Mouse (Mus musculus) midbrain, embryonic 13.5 days (tissue): ENCODE measurements at regions not wholly inside any gene's neighbourhood (a gene's known extent, or its start where the extent isn't known, plus 50 kb on each side); places are given as distances from the start of the nearest gene placed in this dataset.

Experiments used
- ATAC-seq: fragments of 200-750 bp; cut with Nextera tagmentation; 2 replicates; pipeline ENCODE4 v1.8.0; 2017; ENCODE audit warnings: mild to moderate bottlenecking, moderate TSS enrichment, moderate library complexity
- H3K27ac ChIP-seq: fragments of 300-500 bp; sonication (generic); 2 replicates; pipeline ENCODE4 v1.5.1; 2015; ENCODE audit warnings: inconsistent platforms, mild to moderate bottlenecking, moderate library complexity
- H3K27me3 ChIP-seq: fragments of 300-500 bp; sonication (generic); 2 replicates; pipeline ENCODE4 v1.6.1; 2015; ENCODE audit warnings: mild to moderate bottlenecking, inconsistent platforms
- H3K36me3 ChIP-seq: fragments of 300-500 bp; sonication (generic); 2 replicates; pipeline ENCODE4 v1.6.1; 2015; ENCODE audit warnings: mild to moderate bottlenecking, inconsistent platforms
- H3K4me1 ChIP-seq: fragments of 300-500 bp; sonication (generic); replicated peaks from 2 replicates; pipeline ENCODE4 v1.6.1; 2015; ENCODE audit warnings: inconsistent platforms
- H3K4me2 ChIP-seq: fragments of 300-500 bp; sonication (generic); replicated peaks from 2 replicates; pipeline ENCODE4 v1.6.1; 2015; ENCODE audit warnings: moderate library complexity, mild to moderate bottlenecking, inconsistent platforms
- H3K4me3 ChIP-seq: fragments of 300-500 bp; sonication (generic); replicated peaks from 2 replicates; pipeline ENCODE4 v1.5.1; 2015; ENCODE audit warnings: mild to moderate bottlenecking, inconsistent platforms
- H3K9ac ChIP-seq: fragments of 300-500 bp; sonication (generic); replicated peaks from 2 replicates; pipeline ENCODE4 v1.6.1; 2015; ENCODE audit warnings: mild to moderate bottlenecking, inconsistent platforms
- H3K9me3 ChIP-seq: fragments of 300-500 bp; sonication (generic); 2 replicates; pipeline ENCODE4 v1.6.1; 2016; ENCODE audit warnings: mild to moderate bottlenecking, inconsistent platforms
- WGBS: fragments of 180-500 bp; shearing (Covaris S2); methylation state at CpG from one replicate; pipeline ENCODE4 v1.1.7; 2015; 5-methylcytosine and 5-hydroxymethylcytosine counted together

- Histone ChIP-seq H3K9me3 (no peaks in the 10 kb centered on the region), H3K9ac (no peak overlapping the region), H3K27me3 (no peaks in the 10 kb centered on the region), H3K36me3 (no peaks in the 10 kb centered on the region), H3K4me1 (peaks cover 4% of the 10 kb centered on the region), H3K4me2 (no peak overlapping the region), H3K27ac (no peak overlapping the region), H3K4me3 (no peak overlapping the region)
- WGBS, result 92% methylated on average over 1 of the region's 1 CpGs
- no peak for ATAC-seq
Observed at GRCm38 (mm10) chr7:83032025-83032424, 164.9 kb downstream of the Mex3b start.

GRCm38 (mm10) chr7:83032924-83033323, 165.8 kb downstream of the Mex3b start:
- ATAC-seq, result no peak
- Histone ChIP-seq H3K27me3 (no peaks in the 10 kb centered on the region), H3K4me3 (no peak overlapping the region), H3K4me1 (peaks cover 12% of the 10 kb centered on the region), H3K9ac (no peak overlapping the region), H3K36me3 (no peaks in the 10 kb centered on the region), H3K4me2 (no peak overlapping the region), H3K27ac (no peak overlapping the region), H3K9me3 (no peaks in the 10 kb centered on the region)
- 80% methylated on average over 2 of the region's 2 CpGs for whole genome bisulfite sequencing

GRCm38 (mm10) chr7:83035190-83035589, 168.1 kb downstream of the Mex3b start:
- peaks cover 12% of the 10 kb centered on the region for H3K4me1 ChIP-seq
- 90% methylated on average over 3 of the region's 3 CpGs for WGBS
- no peak overlapping the region for H3K9ac ChIP-seq
- H3K27me3 ChIP-seq, result peaks cover 10% of the 10 kb centered on the region; the same call in 1 of the 2 replicates
- no peak overlapping the region for H3K27ac ChIP-seq
- H3K4me3 ChIP-seq, result no peak overlapping the region
- H3K36me3 ChIP-seq, result no peaks in the 10 kb centered on the region
- ATAC-seq, result no peak
- no peaks in the 10 kb centered on the region for H3K9me3 ChIP-seq
- H3K4me2 ChIP-seq, result no peak overlapping the region

DNA sequence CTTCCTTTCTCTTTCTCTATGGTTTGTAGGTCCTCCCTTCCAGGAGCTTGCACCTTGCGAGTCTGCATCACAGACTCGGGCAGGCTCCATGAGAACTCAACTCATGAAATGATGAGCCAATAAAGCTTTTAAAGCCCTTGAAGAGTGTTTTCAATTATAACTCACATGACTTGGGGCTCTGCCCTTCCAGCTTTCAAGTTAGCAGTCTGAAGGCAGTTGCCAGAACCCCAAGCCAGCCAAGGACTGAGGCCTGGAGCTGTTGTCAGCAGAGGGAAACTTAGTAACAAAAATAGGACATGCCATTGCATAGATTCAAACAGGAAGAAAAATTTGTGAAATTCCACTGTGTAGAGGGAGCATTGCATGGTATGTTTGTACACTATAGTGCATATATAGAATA, 169.3 kb downstream of the Mex3b start:
- peaks cover 10% of the 10 kb centered on the region; the same call in 1 of the 2 replicates for H3K27me3 ChIP-seq
- H3K36me3 ChIP-seq, result no peaks in the 10 kb centered on the region
- H3K27ac ChIP-seq, result no peak overlapping the region
- H3K4me1 ChIP-seq, result peaks cover 12% of the 10 kb centered on the region
- no peak overlapping the region for H3K4me3 ChIP-seq
- H3K9ac ChIP-seq, result no peak overlapping the region
- H3K9me3 ChIP-seq, result no peaks in the 10 kb centered on the region
- no peak overlapping the region for H3K4me2 ChIP-seq
- WGBS, result 42% methylated on average over 2 of the region's 2 CpGs
- ATAC-seq, result no peak

GRCm38 (mm10) chr7:83037100-83037499, 170.0 kb downstream of the Mex3b start:
- peak; percentile 86 for ATAC-seq
- H3K36me3 ChIP-seq, result no peaks in the 10 kb centered on the region
- 0% methylated on average over 2 of the region's 2 CpGs for WGBS
- H3K9me3 ChIP-seq, result no peaks in the 10 kb centered on the region
- H3K4me3 ChIP-seq, result no peak overlapping the region
- H3K9ac ChIP-seq, result no peak overlapping the region
- H3K27me3 ChIP-seq, result peaks cover 10% of the 10 kb centered on the region; the same call in 1 of the 2 replicates
- no peak overlapping the region for H3K4me2 ChIP-seq
- peaks cover 12% of the 10 kb centered on the region for H3K4me1 ChIP-seq
- no peak overlapping the region for H3K27ac ChIP-seq

DNA sequence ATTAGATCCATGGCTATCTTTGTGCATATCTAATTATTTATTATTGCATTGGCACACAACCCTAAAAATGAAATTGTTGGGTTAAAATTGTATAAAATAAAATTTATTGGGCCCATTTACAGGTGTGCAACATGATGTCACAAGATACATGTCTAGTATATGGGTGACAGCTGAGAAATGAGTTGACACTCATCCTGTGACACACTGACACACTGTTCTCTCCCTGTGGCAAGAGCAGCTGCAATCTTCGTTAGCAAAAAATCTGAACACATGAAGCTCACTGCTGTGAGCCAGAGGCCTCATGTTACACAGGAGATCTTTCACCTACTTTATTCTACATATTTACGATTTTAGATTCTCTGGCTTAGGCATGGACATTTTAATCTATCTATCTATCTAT, 170.6 kb downstream of the Mex3b start:
- no peak for ATAC-seq
- H3K9me3 ChIP-seq, result no peaks in the 10 kb centered on the region
- H3K4me3 ChIP-seq, result no peak overlapping the region
- no peak overlapping the region for H3K9ac ChIP-seq
- peaks cover 12% of the 10 kb centered on the region for H3K4me1 ChIP-seq
- no peak overlapping the region for H3K27ac ChIP-seq
- 43% methylated on average over 2 of the region's 2 CpGs for WGBS
- H3K4me2 ChIP-seq, result no peak overlapping the region
- H3K36me3 ChIP-seq, result no peaks in the 10 kb centered on the region
- H3K27me3 ChIP-seq, result peaks cover 10% of the 10 kb centered on the region; the same call in 1 of the 2 replicates

GRCm38 (mm10) chr7:83043746-83044145, 176.6 kb downstream of the Mex3b start:
- peaks cover 4% of the 10 kb centered on the region; the same call in 1 of the 2 replicates for H3K9me3 ChIP-seq
- H3K36me3 ChIP-seq, result no peaks in the 10 kb centered on the region
- H3K4me1 ChIP-seq, result no peaks in the 10 kb centered on the region
- peaks cover 5% of the 10 kb centered on the region; the same call in 1 of the 2 replicates for H3K27me3 ChIP-seq
- no peak overlapping the region for H3K9ac ChIP-seq
- H3K4me3 ChIP-seq, result no peak overlapping the region
- no peak overlapping the region for H3K27ac ChIP-seq
- H3K4me2 ChIP-seq, result no peak overlapping the region
- no peak for ATAC-seq
- 90% methylated on average over 3 of the region's 3 CpGs for WGBS

- Histone ChIP-seq H3K36me3 (no peaks in the 10 kb centered on the region), H3K9me3 (peaks cover 4% of the 10 kb centered on the region; the same call in 1 of the 2 replicates), H3K4me2 (no peak overlapping the region), H3K9ac (no peak overlapping the region), H3K27ac (no peak overlapping the region), H3K27me3 (no peaks in the 10 kb centered on the region), H3K4me3 (no peak overlapping the region), H3K4me1 (peaks cover 4% of the 10 kb centered on the region; the same call in 1 of the 2 replicates)
- no peak for ATAC-seq
- 91% methylated on average over 3 of the region's 3 CpGs for WGBS
Observed at GRCm38 (mm10) chr7:83045266-83045665, 178.1 kb downstream of the Mex3b start.

- H3K4me3 ChIP-seq, result no peak overlapping the region
- no peaks in the 10 kb centered on the region for H3K27me3 ChIP-seq
- H3K4me2 ChIP-seq, result no peak overlapping the region
- ATAC-seq, result peak; percentile 58
- H3K9me3 ChIP-seq, result peaks cover 4% of the 10 kb centered on the region; the same call in 1 of the 2 replicates
- H3K9ac ChIP-seq, result no peak overlapping the region
- no peaks in the 10 kb centered on the region for H3K36me3 ChIP-seq
- H3K27ac ChIP-seq, result no peak overlapping the region
- 11% methylated on average over 3 of the region's 3 CpGs for WGBS
- peaks cover 4% of the 10 kb centered on the region; the same call in 1 of the 2 replicates for H3K4me1 ChIP-seq
Observed at GRCm38 (mm10) chr7:83050011-83050410, 182.9 kb downstream of the Mex3b start.

GRCm38 (mm10) chr7:83050833-83051497, 183.8 kb downstream of the Mex3b start:
- Histone ChIP-seq H3K27me3 (no peaks in the 10 kb centered on the region), H3K9ac (no peak overlapping the region), H3K27ac (no peak overlapping the region), H3K4me3 (no peak overlapping the region), H3K9me3 (peaks cover 4% of the 10 kb centered on the region; the same call in 1 of the 2 replicates), H3K36me3 (no peaks in the 10 kb centered on the region), H3K4me2 (no peak overlapping the region), H3K4me1 (peaks cover 4% of the 10 kb centered on the region; the same call in 1 of the 2 replicates)
- no peak for ATAC-seq
- WGBS, result 95% methylated on average over 6 of the region's 6 CpGs

DNA sequence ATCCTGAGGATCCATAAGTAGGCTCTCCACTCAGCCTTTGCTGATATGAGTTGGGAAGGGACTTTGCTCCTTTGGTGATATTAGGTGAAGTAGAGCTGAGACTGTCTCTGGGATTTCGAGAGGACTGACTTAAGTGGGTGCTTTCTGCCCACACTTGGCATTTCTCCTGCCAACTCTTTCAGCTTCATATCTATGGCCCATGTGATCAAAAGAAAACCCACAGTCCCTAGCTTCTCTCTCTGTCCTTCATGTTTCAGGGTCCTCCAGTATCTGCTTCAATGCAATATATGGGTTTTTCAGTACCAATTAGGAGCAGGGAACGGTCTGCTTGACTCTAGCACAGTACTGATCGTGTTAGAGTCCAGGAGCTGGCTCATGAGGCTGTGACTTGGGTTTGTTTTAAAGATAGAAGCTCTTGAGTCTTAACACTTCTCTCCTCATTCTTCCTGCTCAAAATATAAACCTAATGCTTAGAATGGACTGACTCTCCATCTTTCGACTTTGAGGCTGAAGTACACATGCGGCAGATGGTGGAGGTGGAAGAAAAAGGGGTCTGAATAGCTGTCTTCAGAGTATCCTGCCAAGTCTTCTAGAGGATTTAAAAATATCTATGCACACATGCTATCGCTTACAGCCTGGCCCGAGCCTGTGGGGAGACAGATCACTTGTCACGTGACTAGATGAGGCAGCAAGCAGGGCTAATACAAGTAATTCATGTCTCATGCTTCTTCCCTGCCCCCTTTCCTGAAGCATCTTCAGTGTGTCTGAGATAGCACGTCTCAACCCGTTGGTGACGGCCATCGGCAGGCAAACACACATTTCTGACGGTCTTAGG, 189.2 kb downstream of the Mex3b start:
- no peak overlapping the region for H3K9ac ChIP-seq
- H3K4me1 ChIP-seq, result 0 out of 2 replicates have a peak, but pooled peaks cover 2% of the 10 kb centered on the region
- H3K27me3 ChIP-seq, result no peaks in the 10 kb centered on the region
- no peak overlapping the region for H3K27ac ChIP-seq
- 92% methylated on average over 13 of the region's 13 CpGs for WGBS
- no peaks in the 10 kb centered on the region for H3K9me3 ChIP-seq
- no peak overlapping the region for H3K4me2 ChIP-seq
- no peak for ATAC-seq
- no peaks in the 10 kb centered on the region for H3K36me3 ChIP-seq
- H3K4me3 ChIP-seq, result no peak overlapping the region

- WGBS, result 71% methylated on average over 3 of the region's 3 CpGs
- Histone ChIP-seq H3K4me1 (0 out of 2 replicates have a peak, but pooled peaks cover 2% of the 10 kb centered on the region), H3K4me3 (no peak overlapping the region), H3K9me3 (no peaks in the 10 kb centered on the region), H3K27ac (no peak overlapping the region), H3K36me3 (no peaks in the 10 kb centered on the region), H3K4me2 (no peak overlapping the region), H3K27me3 (no peaks in the 10 kb centered on the region), H3K9ac (no peak overlapping the region)
- ATAC-seq, result no peak
Observed at GRCm38 (mm10) chr7:83060318-83060717, 193.2 kb downstream of the Mex3b start.
